Mouse (Mus musculus): ENCODE measurements at regions not wholly inside any gene's neighbourhood (a gene's known extent, or its start where the extent isn't known, plus 50 kb on each side); places are given as distances from the start of the nearest gene placed in this dataset.
A peak's percentile ranks its signal among the peaks of the same experiment; 100 is the strongest.

- Histone ChIP-seq H3K4me2 (ENCODE audit: low read depth, low read length) (no peak overlapping the region), H3K4me1 (replicated peaks; ENCODE audit: control insufficient read depth, insufficient read depth, low read length) (no peaks in the 10 kb centered on the region), H3K9me3 (ENCODE audit: control insufficient read depth, low read length) (no peaks in the 10 kb centered on the region), H3K36me3 (ENCODE audit: control insufficient read depth, insufficient read depth, low read length) (no peaks in the 10 kb centered on the region), H3K4me3 (ENCODE audit: low read length) (no peak overlapping the region), H3K9ac (ENCODE audit: low read length) (no peak overlapping the region), H3K27me3 (ENCODE audit: control insufficient read depth, insufficient read depth, low read depth, low read length) (no peaks in the 10 kb centered on the region), H3K27ac (ENCODE audit: low read length) (no peak overlapping the region)
- 14% methylated on average over 9 of the region's 9 CpGs for WGBS
- 0 out of 2 replicates have a peak, but pooled peaks have one; percentile 47 for ATAC-seq (ENCODE audit: low read depth)
Observed at GRCm38 (mm10) chr1:67640353-67640752, 517.5 kb downstream of the Cps1 start.

GRCm38 (mm10) chr1:67640766-67641165 lies 517.9 kb downstream of the Cps1 start:
- H3K4me3 ChIP-seq (ENCODE audit: low read length): no peak overlapping the region
- H3K27me3 ChIP-seq (ENCODE audit: control insufficient read depth, insufficient read depth, low read depth, low read length): no peaks in the 10 kb centered on the region
- 33% methylated on average over 6 of the region's 6 CpGs for WGBS
- H3K27ac ChIP-seq (ENCODE audit: low read length): no peak overlapping the region
- H3K4me2 ChIP-seq (ENCODE audit: low read depth, low read length): no peak overlapping the region
- no peaks in the 10 kb centered on the region for H3K9me3 ChIP-seq (ENCODE audit: control insufficient read depth, low read length)
- no peaks in the 10 kb centered on the region for H3K4me1 ChIP-seq (replicated peaks; ENCODE audit: control insufficient read depth, insufficient read depth, low read length)
- no peak overlapping the region for H3K9ac ChIP-seq (ENCODE audit: low read length)
- H3K36me3 ChIP-seq (ENCODE audit: control insufficient read depth, insufficient read depth, low read length): no peaks in the 10 kb centered on the region
- no peak for ATAC-seq (ENCODE audit: low read depth)

GRCm38 (mm10) chr1:67643627-67644026 lies 520.8 kb downstream of the Cps1 start:
- ATAC-seq (ENCODE audit: low read depth): no peak
- Histone ChIP-seq H3K9ac (ENCODE audit: low read length) (no peak overlapping the region), H3K27ac (ENCODE audit: low read length) (no peak overlapping the region), H3K4me3 (ENCODE audit: low read length) (no peak overlapping the region), H3K4me1 (replicated peaks; ENCODE audit: control insufficient read depth, insufficient read depth, low read length) (no peaks in the 10 kb centered on the region), H3K9me3 (ENCODE audit: control insufficient read depth, low read length) (no peaks in the 10 kb centered on the region), H3K4me2 (ENCODE audit: low read depth, low read length) (no peak overlapping the region), H3K36me3 (ENCODE audit: control insufficient read depth, insufficient read depth, low read length) (no peaks in the 10 kb centered on the region), H3K27me3 (ENCODE audit: control insufficient read depth, insufficient read depth, low read depth, low read length) (no peaks in the 10 kb centered on the region)
- WGBS: 40% methylated on average over 4 of the region's 4 CpGs
